Mouse (Mus musculus) G1E (cell line): ENCODE results near the gene Polm.

ENCODE experiments used
- CTCF ChIP-seq: IDR thresholded peaks from 2 replicates; pipeline ENCODE4 v1.5.1; 2012; ENCODE audit warnings: low read depth, low read length, inconsistent platforms, mixed read lengths
- GATA1 ChIP-seq: IDR thresholded peaks from 2 replicates; pipeline ENCODE4 v1.6.1; 2012; ENCODE audit warnings: borderline replicate concordance, low read length, inconsistent platforms, mixed read lengths
- GATA2 ChIP-seq: IDR thresholded peaks from 2 replicates; pipeline ENCODE4 v1.6.1; 2012; ENCODE audit warnings: low read depth, low read length, inconsistent platforms, borderline replicate concordance
- POLR2AphosphoS5 ChIP-seq: IDR thresholded peaks from 2 replicates; pipeline ENCODE4 v1.6.1; 2012; ENCODE audit warnings: low read depth, low read length, inconsistent platforms; ENCODE audit not compliant: insufficient replicate concordance
- TAL1 ChIP-seq: conservative IDR thresholded peaks from 2 replicates; pipeline ENCODE4 v1.6.1; 2012; ENCODE audit warnings: low read depth, low read length, inconsistent platforms, mixed read lengths

DNA sequence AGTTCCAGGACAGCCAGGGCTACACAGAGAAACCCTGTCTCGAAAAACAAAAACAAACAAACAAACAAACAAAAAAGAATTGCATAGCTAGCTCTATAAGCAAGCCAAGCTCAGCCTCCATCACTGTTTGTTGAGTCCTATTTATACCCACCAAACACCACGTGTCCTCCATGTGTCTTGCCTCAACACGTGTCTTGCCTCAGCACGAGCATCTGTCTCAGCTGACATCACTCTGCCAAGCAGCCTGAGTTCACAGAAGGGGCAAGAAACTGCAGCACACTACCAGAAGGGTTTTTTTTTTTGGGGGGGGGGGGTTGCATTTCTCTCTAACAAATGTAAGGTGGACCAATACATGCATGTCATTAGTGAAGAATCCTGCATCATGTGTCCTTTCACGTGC lies 12.6 kb upstream of the Polm start:
- TF ChIP-seq CTCF (no peak), GATA1 (no peak), TAL1 (no peak), POLR2AphosphoS5 (no peak), GATA2 (no peak)
